Mouse (Mus musculus) embryonic facial prominence, embryonic 11.5 days (tissue): Measurements from ENCODE around the gene Strn3. TPM values are rescaled to one million over a fixed set of nuclear protein-coding genes. Genes with fewer than 3 reads are reported as not detected.

Source experiments
- ATAC-seq: fragments of 200-750 bp; cut with Nextera tagmentation; replicated peaks from 2 replicates; pipeline ENCODE4 v1.8.0; 2017; ENCODE audit warnings: low read depth; ENCODE audit not compliant: insufficient number of reproducible peaks, low FRiP score, low TSS enrichment
- DNase-seq: peaks from one replicate; pipeline ENCODE4 v3.0.0-alpha.2; 2015; ENCODE audit warnings: low spot score
- H3K27ac ChIP-seq: fragments of 300-500 bp; sonication (generic); replicated peaks from 2 replicates; pipeline ENCODE4 v1.5.1; 2014; ENCODE audit warnings: mild to moderate bottlenecking, low read depth, low read length, control low read depth
- H3K27me3 ChIP-seq: fragments of 300-500 bp; sonication (generic); 2 replicates; pipeline ENCODE4 v1.6.1; 2014; ENCODE audit warnings: mild to moderate bottlenecking, low read length, moderate library complexity, mixed read lengths; ENCODE audit not compliant: control insufficient read depth, insufficient read depth
- H3K36me3 ChIP-seq: fragments of 300-500 bp; sonication (generic); replicated peaks from 2 replicates; pipeline ENCODE4 v1.6.1; 2014; ENCODE audit warnings: low read depth, mild to moderate bottlenecking, low read length, moderate library complexity, mixed read lengths; ENCODE audit not compliant: control insufficient read depth, insufficient read depth
- H3K4me1 ChIP-seq: fragments of 300-500 bp; sonication (generic); 2 replicates; pipeline ENCODE4 v1.6.1; 2014; ENCODE audit warnings: low read length, mixed read lengths; ENCODE audit not compliant: control insufficient read depth, insufficient read depth
- H3K4me2 ChIP-seq: fragments of 300-500 bp; sonication (generic); 2 replicates; pipeline ENCODE4 v1.6.1; 2014; ENCODE audit warnings: low read depth, mild to moderate bottlenecking, control low read depth, low read length, moderate library complexity
- H3K4me3 ChIP-seq: fragments of 300-500 bp; sonication (generic); 2 replicates; pipeline ENCODE4 v1.5.1; 2014; ENCODE audit warnings: low read depth, low read length, control low read depth
- H3K9ac ChIP-seq: fragments of 300-500 bp; sonication (generic); replicated peaks from 2 replicates; pipeline ENCODE4 v1.6.1; 2014; ENCODE audit warnings: mild to moderate bottlenecking, control low read depth, low read length
- H3K9me3 ChIP-seq: fragments of 300-500 bp; sonication (generic); replicated peaks from 2 replicates; pipeline ENCODE4 v1.6.1; 2016; ENCODE audit warnings: mild to moderate bottlenecking, low read length, inconsistent platforms, mixed read lengths; ENCODE audit not compliant: control insufficient read depth
- WGBS: fragments of 180-500 bp; shearing (Covaris S2); extraction: QIAGEN DNeasy Blood & Tissue Kit; methylation state at CpG from one replicate; pipeline ENCODE4 v1.1.7; 2014; 5-methylcytosine and 5-hydroxymethylcytosine counted together
- polyA plus RNA-seq: library from polyadenylated mRNA; unstranded; fragments of >200 nt; fragmentation: Nextera tagmentation; extraction: Ambion mirVana; gene quantifications from 2 replicates; pipeline ENCODE4 v1.2.1, GENCODE M21; 2014

Strn3 gene
- polyA plus RNA-seq, 1 experiment from 2014 or later: 60.3 TPM

DNA sequence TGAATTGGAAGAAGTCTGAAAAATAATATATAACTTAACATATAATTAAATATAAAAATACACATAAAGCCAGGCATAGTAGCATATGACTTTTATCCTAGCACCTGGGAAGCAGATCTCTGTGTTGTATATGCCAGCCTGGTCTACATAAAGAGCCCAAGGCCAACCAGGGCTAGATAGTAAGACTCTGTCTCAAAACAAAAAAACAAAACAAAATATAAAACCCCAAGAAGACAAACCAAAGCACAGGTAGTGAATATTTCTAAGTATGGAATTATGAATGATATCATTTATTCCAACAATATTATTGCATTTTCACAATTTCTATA lies 68.4 kb downstream of the Strn3 start:
- no peaks in the 10 kb centered on the region for H3K9me3 ChIP-seq
- no peak overlapping the region for H3K9ac ChIP-seq
- H3K4me2 ChIP-seq: no peak overlapping the region
- H3K4me3 ChIP-seq: no peak overlapping the region
- H3K36me3 ChIP-seq: no peaks in the 10 kb centered on the region
- ATAC-seq (no peak), DNase-seq (no peak)
- no peak overlapping the region for H3K27ac ChIP-seq
- no peaks in the 10 kb centered on the region for H3K4me1 ChIP-seq
- H3K27me3 ChIP-seq: no peaks in the 10 kb centered on the region

- no peaks in the 10 kb centered on the region for H3K36me3 ChIP-seq
- no peaks in the 10 kb centered on the region for H3K27me3 ChIP-seq
- ATAC-seq (no peak; the same call in 1 of the 2 replicates), DNase-seq (peak; percentile 68)
- H3K4me2 ChIP-seq: no peak overlapping the region
- no peak overlapping the region for H3K4me3 ChIP-seq
- H3K9ac ChIP-seq: no peak overlapping the region
- no peak overlapping the region for H3K27ac ChIP-seq
- H3K9me3 ChIP-seq: no peaks in the 10 kb centered on the region
- WGBS: 75% methylated on average over 5 of the region's 5 CpGs
- no peaks in the 10 kb centered on the region for H3K4me1 ChIP-seq
These were observed 68.9 kb downstream of the Strn3 start for GRCm38 (mm10) chr12:51622670-51623365.

GRCm38 (mm10) chr12:51621161-51621560 lies 70.5 kb downstream of the Strn3 start:
- DNase-seq (no peak), ATAC-seq (no peak)
- no peak overlapping the region for H3K27ac ChIP-seq
- H3K27me3 ChIP-seq: no peaks in the 10 kb centered on the region
- H3K4me2 ChIP-seq: no peak overlapping the region
- H3K4me3 ChIP-seq: no peak overlapping the region
- no peaks in the 10 kb centered on the region for H3K4me1 ChIP-seq
- WGBS: 92% methylated on average over 5 of the region's 5 CpGs
- H3K9me3 ChIP-seq: no peaks in the 10 kb centered on the region
- H3K36me3 ChIP-seq: peaks cover 3% of the 10 kb centered on the region
- H3K9ac ChIP-seq: no peak overlapping the region

DNA sequence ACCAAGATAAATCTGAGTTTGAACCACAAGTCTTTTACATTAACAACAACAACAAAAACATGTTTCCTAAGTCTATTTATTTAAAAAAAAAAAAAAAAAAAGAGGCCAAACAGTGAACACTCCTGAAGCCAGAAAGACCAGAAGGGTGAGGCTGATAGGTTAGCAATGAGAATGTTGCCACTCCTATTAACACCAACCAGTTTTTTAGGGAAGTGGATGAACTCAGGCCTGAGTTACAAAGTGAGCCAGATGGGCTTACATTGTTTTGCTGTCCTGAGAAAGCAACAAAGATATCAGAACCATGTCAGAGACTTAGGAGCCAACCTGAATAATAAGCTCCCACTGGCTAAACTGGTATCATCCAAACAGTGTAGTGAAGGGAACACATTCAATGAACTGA lies 71.1 kb downstream of the Strn3 start:
- no peak for DNase-seq
- no peak overlapping the region for H3K9ac ChIP-seq
- no peaks in the 10 kb centered on the region for H3K9me3 ChIP-seq
- no peaks in the 10 kb centered on the region for H3K4me1 ChIP-seq
- H3K27ac ChIP-seq: no peak overlapping the region
- H3K36me3 ChIP-seq: peaks cover 3% of the 10 kb centered on the region
- H3K4me3 ChIP-seq: no peak overlapping the region
- H3K4me2 ChIP-seq: no peak overlapping the region
- ATAC-seq: no peak
- H3K27me3 ChIP-seq: no peaks in the 10 kb centered on the region

DNA sequence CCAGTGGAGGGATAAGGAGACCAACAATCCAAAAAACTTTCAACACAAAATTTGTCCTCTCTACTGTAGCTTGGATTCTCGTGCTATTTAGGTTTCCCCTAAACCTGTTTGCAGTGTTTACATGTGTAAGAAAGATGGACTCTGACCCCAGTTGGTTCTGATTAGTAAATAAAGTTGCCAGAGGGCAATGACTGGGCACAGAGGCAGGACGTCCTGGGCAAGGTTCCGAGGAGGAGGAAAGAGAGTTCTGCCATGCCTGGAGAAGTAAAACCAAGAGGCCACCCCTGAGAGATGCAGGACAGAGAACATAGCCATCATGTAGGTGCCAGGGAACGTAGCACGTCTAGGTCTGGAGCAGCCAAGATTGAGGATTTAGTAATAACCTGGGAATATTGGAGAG lies 79.3 kb downstream of the Strn3 start:
- Histone ChIP-seq H3K4me2 (no peak overlapping the region), H3K27ac (no peak overlapping the region), H3K4me3 (no peak overlapping the region), H3K9me3 (no peaks in the 10 kb centered on the region), H3K36me3 (peaks cover 8% of the 10 kb centered on the region), H3K4me1 (no peaks in the 10 kb centered on the region), H3K27me3 (no peaks in the 10 kb centered on the region), H3K9ac (no peak overlapping the region)
- WGBS: 81% methylated on average over 5 of the region's 5 CpGs
- no peak for DNase-seq
- ATAC-seq: no peak

- ATAC-seq (no peak), DNase-seq (no peak)
- H3K9me3 ChIP-seq: no peaks in the 10 kb centered on the region
- 79% methylated on average over 4 of the region's 4 CpGs for WGBS
- H3K36me3 ChIP-seq: no peaks in the 10 kb centered on the region; the same call in 1 of the 2 replicates
- no peak overlapping the region for H3K27ac ChIP-seq
- H3K27me3 ChIP-seq: no peaks in the 10 kb centered on the region
- no peak overlapping the region for H3K9ac ChIP-seq
- no peaks in the 10 kb centered on the region for H3K4me1 ChIP-seq
- no peak overlapping the region for H3K4me3 ChIP-seq
- no peak overlapping the region for H3K4me2 ChIP-seq
These were observed 85.6 kb downstream of the Strn3 start for GRCm38 (mm10) chr12:51606138-51606537.

DNA sequence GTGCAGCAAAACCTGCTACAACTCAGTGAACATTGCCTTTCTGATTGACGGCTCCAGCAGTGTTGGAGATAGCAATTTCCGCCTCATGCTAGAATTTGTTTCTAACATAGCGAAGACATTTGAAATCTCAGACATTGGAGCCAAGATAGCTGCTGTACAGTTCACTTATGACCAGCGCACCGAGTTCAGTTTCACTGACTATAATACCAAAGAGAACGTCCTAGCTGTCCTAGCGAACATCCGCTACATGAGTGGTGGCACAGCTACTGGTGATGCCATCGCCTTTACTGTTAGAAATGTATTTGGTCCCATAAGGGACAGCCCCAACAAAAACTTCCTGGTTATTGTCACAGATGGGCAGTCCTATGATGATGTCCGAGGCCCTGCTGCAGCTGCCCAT lies 88.4 kb downstream of the Strn3 start:
- DNase-seq (no peak), ATAC-seq (no peak)
- Histone ChIP-seq H3K27me3 (no peaks in the 10 kb centered on the region), H3K27ac (no peak overlapping the region), H3K4me3 (no peak overlapping the region), H3K4me1 (no peaks in the 10 kb centered on the region), H3K36me3 (no peaks in the 10 kb centered on the region), H3K9me3 (no peaks in the 10 kb centered on the region), H3K4me2 (no peak overlapping the region), H3K9ac (no peak overlapping the region)
- 95% methylated on average over 10 of the region's 10 CpGs for WGBS

DNA sequence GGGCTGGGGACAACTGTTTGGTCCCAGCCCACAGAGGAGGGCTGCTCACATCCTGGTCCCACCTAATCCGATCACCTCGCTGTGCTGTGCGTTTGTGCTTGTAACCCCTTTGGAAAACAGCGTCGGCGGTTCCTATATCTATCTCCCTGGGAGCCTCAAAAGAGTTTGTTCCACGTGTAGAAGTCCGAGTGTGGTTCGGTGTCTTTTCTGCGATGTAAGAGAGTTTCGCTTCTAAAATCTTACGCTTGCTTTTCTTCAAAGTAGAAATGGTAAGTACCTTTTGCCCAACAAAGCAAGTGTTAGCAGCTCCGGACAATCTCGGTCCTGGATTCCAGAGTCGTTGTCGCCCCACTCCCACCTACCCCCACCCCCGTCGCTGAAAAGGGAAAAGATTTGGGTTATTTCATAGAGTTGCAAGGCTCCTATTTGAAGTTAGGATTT lies 97.6 kb downstream of the Strn3 start:
- peak; percentile 41; the same call in 1 of the 2 replicates for ATAC-seq

More for the DNA sequence above, 97.6 kb downstream of the Strn3 start:
- Histone ChIP-seq H3K27ac (no peak overlapping the region), H3K4me2 (peak overlapping the region; percentile 99), H3K36me3 (no peaks in the 10 kb centered on the region), H3K9ac (no peak overlapping the region), H3K4me1 (no peaks in the 10 kb centered on the region; the same call in 1 of the 2 replicates), H3K9me3 (no peaks in the 10 kb centered on the region), H3K4me3 (peak overlapping the region; percentile 62), H3K27me3 (peaks cover 34% of the 10 kb centered on the region)
- DNase-seq: peak; percentile 46
- 1% methylated on average over 18 of the region's 18 CpGs for WGBS
